Mouse (Mus musculus): ENCODE measurements at regions not wholly inside any gene's neighbourhood (a gene's known extent, or its start where the extent isn't known, plus 50 kb on each side); places are given as distances from the start of the nearest gene placed in this dataset.
"Not testable (repeated sequence)": the region's sequence is repeated elsewhere in the genome, so short reads cannot be mapped to it uniquely, and the experiment has no call there.

DNA sequence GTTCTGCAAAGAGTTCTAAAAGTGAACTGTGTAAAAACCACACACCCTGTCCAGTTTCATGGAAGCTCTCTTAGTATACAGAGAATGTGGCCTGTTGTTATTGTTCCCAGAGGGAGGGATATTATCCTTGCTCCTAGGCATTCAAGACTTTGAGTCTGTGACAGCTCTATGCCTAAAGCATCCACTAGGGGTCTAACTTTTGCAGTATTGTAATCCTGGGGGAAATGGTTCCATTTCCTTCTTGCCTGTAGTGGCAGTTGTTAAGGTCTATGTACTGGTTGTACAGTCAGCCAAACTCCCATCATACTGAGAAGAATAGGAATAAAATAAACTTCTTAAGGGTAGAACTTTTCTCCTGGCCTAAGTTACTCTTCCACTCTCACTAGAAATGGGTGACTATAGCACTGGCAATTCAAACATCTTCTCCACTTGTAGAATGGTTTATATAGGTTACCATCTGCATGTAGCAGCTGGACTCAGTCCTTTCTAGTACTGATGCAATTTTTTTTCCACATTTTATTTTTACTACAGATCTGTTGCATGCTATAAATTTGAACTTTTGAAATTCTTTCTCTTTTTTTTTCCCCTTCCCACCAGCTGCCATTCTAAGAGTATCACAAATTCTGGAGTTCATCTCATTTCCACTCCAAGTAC, 51.4 kb upstream of the Dpt start:
- H3K4me2 ChIP-seq (replicated peaks) = no peak overlapping the region
- H3K27me3 ChIP-seq = no peaks in the 10 kb centered on the region
- no peaks in the 10 kb centered on the region for H3K36me3 ChIP-seq
- no peak overlapping the region for H3K27ac ChIP-seq
- H3K4me3 ChIP-seq = no peak overlapping the region
- no peaks in the 10 kb centered on the region for H3K4me1 ChIP-seq
- ATAC-seq (ENCODE audit: low FRiP score) = no peak
- H3K9me3 ChIP-seq (replicated peaks) = no peaks in the 10 kb centered on the region
- H3K9ac ChIP-seq = no peak overlapping the region

DNA sequence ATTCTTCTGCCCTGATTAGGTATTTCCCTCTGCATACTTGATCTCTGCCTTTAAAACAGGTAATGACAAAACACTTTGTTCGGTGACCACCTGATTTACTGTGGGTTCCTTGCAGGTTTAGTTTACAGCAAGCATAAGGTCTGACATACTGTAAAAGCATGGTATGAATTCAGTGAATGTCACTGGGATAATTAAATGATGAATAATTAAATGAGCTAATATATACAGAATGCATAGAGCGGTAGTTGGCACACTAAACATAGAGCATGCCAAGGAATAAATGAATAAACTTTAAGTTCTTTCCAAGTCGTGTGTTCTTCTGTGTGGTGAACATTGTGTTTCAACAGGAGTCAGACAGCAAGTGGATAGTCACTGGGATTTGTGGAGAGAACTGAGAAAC, 51.9 kb upstream of the Dpt start:
- H3K36me3 ChIP-seq = no peaks in the 10 kb centered on the region
- no peak overlapping the region for H3K4me3 ChIP-seq
- no peak overlapping the region for H3K4me2 ChIP-seq (replicated peaks)
- H3K9me3 ChIP-seq (replicated peaks) = no peaks in the 10 kb centered on the region
- no peak overlapping the region for H3K27ac ChIP-seq
- no peak overlapping the region for H3K9ac ChIP-seq
- WGBS = 75% methylated on average over 3 of the region's 3 CpGs
- no peaks in the 10 kb centered on the region for H3K27me3 ChIP-seq
- no peak for ATAC-seq (ENCODE audit: low FRiP score)
- no peaks in the 10 kb centered on the region for H3K4me1 ChIP-seq

DNA sequence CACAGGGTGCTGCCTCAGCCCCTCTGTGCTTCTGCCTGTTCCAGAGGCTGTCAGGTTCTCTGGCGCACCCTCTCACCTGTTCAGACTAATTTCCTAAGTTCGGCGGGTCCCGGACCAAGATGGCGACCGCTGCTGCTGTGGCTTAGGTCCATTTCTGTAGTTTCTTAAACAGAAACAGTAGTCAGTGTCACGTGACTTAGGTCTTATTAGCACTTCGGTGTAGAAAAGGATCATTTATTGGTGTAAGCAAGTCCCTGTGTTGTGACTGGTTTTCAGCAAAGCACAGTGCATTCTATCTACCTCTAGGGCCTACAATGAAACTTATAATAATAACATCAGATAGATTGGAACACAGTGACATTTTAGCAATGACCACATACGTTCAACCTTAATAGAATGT, 53.5 kb upstream of the Dpt start:
- H3K4me1 ChIP-seq; H3K9me3 ChIP-seq (replicated peaks); H3K36me3 ChIP-seq; H3K27ac ChIP-seq; H3K4me2 ChIP-seq (replicated peaks); H3K27me3 ChIP-seq; H3K4me3 ChIP-seq; H3K9ac ChIP-seq; ATAC-seq (ENCODE audit: low FRiP score): not testable (repeated sequence)
- 93% methylated on average over 8 of the region's 9 CpGs for WGBS

DNA sequence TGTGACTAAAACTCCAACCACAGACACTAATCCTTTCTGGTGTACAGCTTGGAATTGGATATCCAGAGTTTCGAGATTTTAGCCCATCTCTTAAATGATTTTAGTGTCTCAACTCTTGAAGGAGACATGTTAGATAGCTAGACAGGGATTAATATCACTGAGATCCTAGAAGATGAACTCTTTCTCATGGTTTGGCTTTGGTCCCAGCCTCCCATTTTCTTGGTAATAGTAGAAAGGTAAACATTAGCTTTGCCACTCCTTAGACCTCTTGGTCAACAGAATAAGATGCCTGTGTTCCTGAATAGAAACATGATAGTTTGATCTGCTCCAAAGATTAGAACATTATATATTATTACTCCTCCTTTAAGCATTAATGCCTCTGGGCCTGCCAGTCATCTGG, 60.8 kb upstream of the Dpt start:
- WGBS = 82% methylated on average over 1 of the region's 1 CpGs
- Histone ChIP-seq H3K36me3 (no peaks in the 10 kb centered on the region), H3K4me2 (replicated peaks) (no peak overlapping the region)

DNA sequence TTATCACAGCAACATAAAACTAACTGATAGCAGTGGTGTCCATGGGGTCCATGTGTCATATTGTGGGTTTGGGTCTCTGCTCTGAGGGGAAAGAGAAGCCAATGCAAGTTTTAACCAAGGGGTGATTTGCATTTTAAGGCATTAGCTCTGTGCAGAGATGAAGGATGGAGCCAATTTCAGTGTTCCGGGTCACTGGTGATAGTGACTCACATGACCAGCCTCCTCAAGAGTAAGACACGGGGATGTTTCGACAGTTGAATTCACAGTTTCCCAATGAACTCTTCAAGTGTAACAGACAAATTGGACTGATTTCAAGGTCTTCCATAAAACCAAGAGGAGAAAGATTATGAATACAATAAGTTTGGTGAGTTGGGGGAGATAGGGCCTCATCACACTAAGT, 62.7 kb upstream of the Dpt start:
- no peaks in the 10 kb centered on the region for H3K9me3 ChIP-seq (replicated peaks)
- H3K36me3 ChIP-seq = no peaks in the 10 kb centered on the region
- H3K9ac ChIP-seq = no peak overlapping the region
- WGBS = 84% methylated on average over 3 of the region's 3 CpGs
- H3K4me3 ChIP-seq = no peak overlapping the region
- no peak overlapping the region for H3K4me2 ChIP-seq (replicated peaks)
- H3K27ac ChIP-seq = no peak overlapping the region
- H3K27me3 ChIP-seq = no peaks in the 10 kb centered on the region
- H3K4me1 ChIP-seq = no peaks in the 10 kb centered on the region
- no peak for ATAC-seq (ENCODE audit: low FRiP score)

More for the DNA sequence above, 60.8 kb upstream of the Dpt start:
- Histone ChIP-seq H3K4me1 (no peaks in the 10 kb centered on the region), H3K9me3 (replicated peaks) (no peaks in the 10 kb centered on the region), H3K27ac (no peak overlapping the region), H3K27me3 (no peaks in the 10 kb centered on the region), H3K4me3 (no peak overlapping the region), H3K9ac (no peak overlapping the region)
- no peak for ATAC-seq (ENCODE audit: low FRiP score)

DNA sequence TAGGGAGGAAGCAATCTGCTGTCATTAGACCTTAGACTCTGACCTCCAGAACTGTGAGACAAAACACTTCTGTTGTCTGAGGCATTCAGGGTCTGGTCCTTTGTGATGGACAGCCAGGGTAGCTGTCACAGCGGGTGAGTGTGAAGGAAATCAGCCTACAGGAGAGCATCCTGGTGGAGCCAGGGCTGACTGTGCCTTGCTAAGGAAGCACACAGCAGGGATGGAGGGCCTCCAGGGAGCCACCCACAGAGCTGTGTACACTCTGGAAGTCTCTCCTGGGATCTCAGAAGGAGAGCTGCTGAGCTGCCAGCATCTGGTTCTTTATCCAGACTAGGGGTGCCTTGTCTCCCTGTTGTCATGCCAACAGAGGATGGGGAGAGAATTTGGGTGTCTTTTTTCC, 74.4 kb upstream of the Dpt start:
- H3K36me3 ChIP-seq = no peaks in the 10 kb centered on the region
- no peaks in the 10 kb centered on the region for H3K9me3 ChIP-seq (replicated peaks)
- H3K4me1 ChIP-seq = peaks cover 5% of the 10 kb centered on the region; the same call in 1 of the 2 replicates
- no peak overlapping the region for H3K4me3 ChIP-seq
- no peak for ATAC-seq (ENCODE audit: low FRiP score)
- no peak overlapping the region for H3K4me2 ChIP-seq (replicated peaks)
- no peak overlapping the region for H3K9ac ChIP-seq
- 3% methylated on average over 1 of the region's 1 CpGs for WGBS
- H3K27ac ChIP-seq = no peak overlapping the region
- H3K27me3 ChIP-seq = no peaks in the 10 kb centered on the region

DNA sequence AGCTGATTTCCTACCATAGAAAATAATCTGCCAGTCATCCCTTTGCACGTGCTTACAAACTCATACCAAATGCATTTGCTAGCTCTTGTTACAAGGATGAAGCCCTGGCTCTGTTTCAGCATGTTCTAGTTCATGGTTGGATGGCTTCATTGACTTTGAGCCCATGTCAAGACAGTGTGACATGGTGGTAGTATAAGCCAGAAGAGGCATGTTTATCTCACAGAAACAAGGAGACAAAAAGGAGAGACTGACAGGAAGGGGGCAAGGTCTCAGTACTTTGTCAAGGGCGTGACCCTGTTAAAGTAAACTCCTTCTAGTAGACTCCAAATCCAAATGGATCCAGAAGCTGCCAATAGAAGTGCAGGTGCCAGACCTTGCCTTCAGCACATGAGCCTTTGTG, 81.5 kb upstream of the Dpt start:
- Histone ChIP-seq H3K27ac (no peak overlapping the region), H3K4me3 (no peak overlapping the region), H3K4me2 (replicated peaks) (no peak overlapping the region), H3K27me3 (no peaks in the 10 kb centered on the region), H3K9me3 (replicated peaks) (no peaks in the 10 kb centered on the region), H3K36me3 (no peaks in the 10 kb centered on the region), H3K4me1 (no peaks in the 10 kb centered on the region), H3K9ac (no peak overlapping the region)
- ATAC-seq (ENCODE audit: low FRiP score) = no peak
- WGBS = 72% methylated on average over 2 of the region's 2 CpGs

DNA sequence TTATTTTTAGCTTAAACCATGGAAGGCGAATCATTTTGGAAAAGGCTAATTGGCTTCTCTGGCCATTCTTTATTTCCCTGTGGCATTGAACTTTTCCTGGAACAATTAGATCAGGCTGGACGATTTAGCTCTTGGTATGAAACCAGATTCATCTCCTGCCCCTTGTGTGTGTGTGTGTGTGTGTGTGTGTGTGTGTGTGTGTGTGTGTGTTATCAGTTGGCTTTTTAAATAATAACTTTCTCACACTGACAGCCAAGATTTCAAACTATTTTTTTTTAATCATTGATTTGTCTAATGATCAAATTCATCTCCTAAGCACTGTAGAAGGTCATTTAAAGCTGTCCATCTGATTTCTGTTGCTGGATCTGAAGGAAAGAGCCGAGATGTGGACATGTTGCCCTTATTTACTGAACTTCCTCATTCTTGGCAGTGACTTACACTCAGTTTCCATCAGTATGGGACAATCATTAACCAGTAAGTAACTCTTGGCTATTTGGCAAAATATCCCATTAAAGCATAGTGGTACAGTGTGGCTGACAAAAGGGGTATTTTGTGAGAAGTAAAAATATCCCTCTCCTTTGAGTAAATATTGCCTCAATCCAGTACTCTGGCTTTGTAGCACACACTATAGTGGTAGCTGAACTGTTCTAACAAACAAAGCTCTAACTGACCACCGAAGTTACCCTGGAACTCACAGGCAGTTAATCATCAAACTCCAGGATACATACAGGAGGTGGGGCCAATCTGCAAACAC, 82.5 kb upstream of the Dpt start:
- no peak for ATAC-seq (ENCODE audit: low FRiP score)
- Histone ChIP-seq H3K36me3 (no peaks in the 10 kb centered on the region), H3K9me3 (replicated peaks) (no peaks in the 10 kb centered on the region), H3K4me3 (no peak overlapping the region), H3K4me1 (no peaks in the 10 kb centered on the region), H3K9ac (no peak overlapping the region), H3K27ac (no peak overlapping the region), H3K27me3 (no peaks in the 10 kb centered on the region), H3K4me2 (replicated peaks) (no peak overlapping the region)
- 73% methylated on average over 4 of the region's 4 CpGs for WGBS

DNA sequence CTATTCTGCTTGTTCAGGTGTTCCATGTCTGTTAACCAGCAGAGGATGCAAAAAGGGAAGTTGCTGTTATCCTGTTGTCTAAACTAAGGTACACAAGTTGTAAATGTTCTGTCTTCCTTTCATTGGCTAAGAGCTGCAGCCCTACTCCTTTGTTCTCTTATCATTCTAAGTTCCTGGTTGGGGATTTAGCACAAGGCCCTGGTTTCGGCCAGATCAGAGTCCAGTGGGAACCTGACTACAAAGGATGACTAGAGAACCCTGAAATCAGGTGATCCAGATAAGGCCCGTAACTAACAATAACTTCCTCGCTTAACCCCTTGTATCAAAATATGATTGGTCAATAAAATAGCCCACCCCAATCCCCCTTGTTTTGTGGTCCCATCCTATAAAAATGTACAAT, 83.9 kb upstream of the Dpt start:
- no peak for ATAC-seq (ENCODE audit: low FRiP score)
- H3K4me3 ChIP-seq = no peak overlapping the region
- H3K9me3 ChIP-seq (replicated peaks) = no peaks in the 10 kb centered on the region
- WGBS = 88% methylated on average over 3 of the region's 3 CpGs
- no peak overlapping the region for H3K9ac ChIP-seq
- no peak overlapping the region for H3K27ac ChIP-seq
- H3K36me3 ChIP-seq = no peaks in the 10 kb centered on the region
- no peak overlapping the region for H3K4me2 ChIP-seq (replicated peaks)
- no peaks in the 10 kb centered on the region for H3K4me1 ChIP-seq
- no peaks in the 10 kb centered on the region for H3K27me3 ChIP-seq

DNA sequence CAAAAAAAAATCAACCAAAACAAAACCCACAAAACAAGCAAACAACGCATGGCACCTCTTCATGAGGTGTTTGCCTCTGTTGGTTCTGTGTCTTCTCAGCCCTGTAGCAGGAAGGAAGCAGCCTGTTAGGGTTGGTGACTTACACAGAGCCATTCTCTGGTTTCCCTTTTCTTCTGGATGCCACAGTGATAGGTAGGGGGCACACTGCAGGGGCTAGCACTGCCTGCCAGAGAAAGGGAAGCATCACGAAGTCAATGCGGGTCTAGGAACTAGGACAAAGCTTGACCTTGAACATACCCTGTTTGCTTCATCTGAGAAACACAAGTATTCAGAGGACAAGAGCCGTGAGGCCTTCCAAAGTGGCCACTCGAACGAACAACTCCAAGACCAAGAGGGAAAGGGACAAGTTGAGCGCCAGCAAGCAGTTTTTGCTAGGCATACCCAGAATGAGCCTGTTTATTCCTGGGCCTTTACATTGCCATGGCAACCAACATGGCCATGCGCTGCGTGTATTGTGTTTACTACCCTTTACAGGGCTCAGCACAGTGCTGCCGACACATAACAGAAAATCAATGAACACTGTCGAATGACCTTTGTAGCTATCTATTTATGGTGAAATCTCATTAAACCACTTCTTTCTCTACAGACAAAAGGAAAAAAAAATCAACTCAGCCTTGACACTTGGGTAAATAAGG, 91.9 kb upstream of the Dpt start:
- Histone ChIP-seq H3K27me3 (no peaks in the 10 kb centered on the region), H3K36me3 (no peaks in the 10 kb centered on the region), H3K4me2 (replicated peaks) (peak overlapping the region; percentile 21; the same call in 1 of the 2 replicates), H3K27ac (0 out of 2 replicates have a peak overlapping the region, but pooled peaks have one; percentile 30), H3K9me3 (replicated peaks) (no peaks in the 10 kb centered on the region), H3K4me3 (no peak overlapping the region), H3K4me1 (peaks cover 7% of the 10 kb centered on the region; the same call in 1 of the 2 replicates), H3K9ac (no peak overlapping the region)
- peak; percentile 94 for ATAC-seq (ENCODE audit: low FRiP score)
- 43% methylated on average over 11 of the region's 11 CpGs for WGBS

DNA sequence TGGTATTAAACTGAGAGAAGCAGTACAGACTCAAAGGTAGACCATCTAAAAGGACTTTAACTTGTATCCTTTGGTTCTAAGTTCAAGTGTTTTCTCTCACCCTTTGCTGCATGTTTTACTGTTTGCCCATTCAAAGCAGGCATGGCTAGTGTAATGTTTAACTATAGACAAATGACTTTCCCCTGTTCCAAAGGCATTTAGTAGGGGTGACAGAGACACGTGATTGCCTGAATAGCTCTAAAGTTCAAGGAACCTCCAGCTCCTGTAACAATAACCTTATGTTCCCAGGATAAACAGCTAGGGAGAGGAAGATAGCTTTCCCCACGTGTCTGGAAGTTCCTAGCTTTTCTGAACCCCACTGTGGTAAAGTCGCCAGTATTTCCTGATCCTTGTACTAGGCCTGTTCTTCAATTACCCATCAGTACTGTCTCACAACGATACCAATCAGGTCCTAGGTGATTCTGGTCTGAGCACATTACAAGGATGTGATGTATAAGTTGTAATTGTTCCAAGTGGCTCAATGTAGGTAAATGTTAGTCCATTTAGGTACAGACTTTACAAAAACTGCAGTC, 92.8 kb upstream of the Dpt start:
- Histone ChIP-seq H3K4me2 (replicated peaks) (no peak overlapping the region), H3K36me3 (no peaks in the 10 kb centered on the region), H3K27ac (no peak overlapping the region), H3K4me1 (peaks cover 7% of the 10 kb centered on the region; the same call in 1 of the 2 replicates), H3K9me3 (replicated peaks) (no peaks in the 10 kb centered on the region), H3K4me3 (no peak overlapping the region), H3K9ac (no peak overlapping the region), H3K27me3 (no peaks in the 10 kb centered on the region)
- no peak for ATAC-seq (ENCODE audit: low FRiP score)
- WGBS = 61% methylated on average over 4 of the region's 4 CpGs

DNA sequence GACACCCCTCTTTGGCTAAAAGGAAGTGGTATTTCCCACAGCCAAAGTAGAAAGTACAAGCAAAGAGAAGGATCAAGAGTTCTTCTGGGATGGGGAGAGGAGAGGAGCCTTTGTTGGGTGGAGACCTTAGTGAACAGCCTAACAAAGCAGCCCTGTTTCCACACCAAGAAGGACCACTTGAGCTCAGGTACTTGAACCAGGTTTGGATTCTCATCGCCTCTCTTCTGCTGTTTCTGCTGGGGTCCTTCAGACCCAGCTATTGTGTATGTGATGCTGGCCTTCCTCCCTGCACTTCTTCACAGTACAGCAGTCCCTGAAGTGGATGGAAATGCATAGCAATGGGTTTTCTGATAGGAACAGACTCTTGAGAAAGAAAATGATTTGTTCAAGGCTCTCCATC, 106.4 kb upstream of the Dpt start:
- Histone ChIP-seq H3K27ac (no peak overlapping the region), H3K9ac (no peak overlapping the region), H3K9me3 (replicated peaks) (no peaks in the 10 kb centered on the region), H3K27me3 (no peaks in the 10 kb centered on the region), H3K4me2 (replicated peaks) (no peak overlapping the region), H3K36me3 (no peaks in the 10 kb centered on the region), H3K4me1 (no peaks in the 10 kb centered on the region), H3K4me3 (no peak overlapping the region)
- no peak for ATAC-seq (ENCODE audit: low FRiP score)
- 83% methylated on average over 1 of the region's 1 CpGs for WGBS

All from hindbrain, embryonic 12.5 days (tissue).